Mouse (Mus musculus) small intestine, adult 2 months (tissue): ENCODE results near the gene Krt14. TPM values are rescaled to one million over a fixed set of nuclear protein-coding genes. Genes with fewer than 3 reads are reported as not detected.
"Not testable (repeated sequence)": the region's sequence is repeated elsewhere in the genome, so short reads cannot be mapped to it uniquely, and the experiment has no call there.

Experiments
- H3K27ac ChIP-seq: fragments of 200-500 bp; 2 replicates; pipeline ENCODE4 v1.5.1; 2012; ENCODE audit warnings: low read depth, low read length, control low read depth, inconsistent platforms; ENCODE audit not compliant: insufficient read depth
- H3K27me3 ChIP-seq: fragments of 200-500 bp; 2 replicates; pipeline ENCODE4 v1.6.1; 2012; ENCODE audit warnings: mild to moderate bottlenecking, moderate library complexity, low read length, inconsistent platforms; ENCODE audit not compliant: control insufficient read depth, insufficient read depth
- H3K36me3 ChIP-seq: fragments of 200-500 bp; 2 replicates; pipeline ENCODE4 v1.6.1; 2012; ENCODE audit warnings: mild to moderate bottlenecking, low read length, control low read depth, inconsistent platforms; ENCODE audit not compliant: control insufficient read depth, insufficient read depth
- H3K4me1 ChIP-seq: fragments of 200-500 bp; 2 replicates; pipeline ENCODE4 v1.6.1; 2012; ENCODE audit warnings: low read length, inconsistent platforms, mixed read lengths; ENCODE audit not compliant: control insufficient read depth, insufficient read depth, insufficient read length
- H3K4me3 ChIP-seq: fragments of 200-500 bp; 2 replicates; pipeline ENCODE4 v1.5.1; 2012; ENCODE audit warnings: low read depth, mild to moderate bottlenecking, control low read depth, inconsistent platforms, low read length, moderate library complexity
- CTCF ChIP-seq: fragments of 200-500 bp; IDR thresholded peaks from 2 replicates; pipeline ENCODE4 v1.5.1; 2012; ENCODE audit warnings: low read depth, mild to moderate bottlenecking, control low read depth, inconsistent platforms, low read length, moderate library complexity, mixed read lengths; ENCODE audit not compliant: insufficient replicate concordance, insufficient read length; ENCODE audit errors: extremely low read depth
- POLR2A ChIP-seq: fragments of 200-500 bp; IDR thresholded peaks from 2 replicates; pipeline ENCODE4 v1.6.1; 2012; ENCODE audit warnings: low read depth, mild to moderate bottlenecking, control low read depth, inconsistent platforms, low read length, moderate library complexity
- WGBS: fragments of 180-500 bp; shearing (Covaris S2); methylation state at CpG from one replicate; pipeline ENCODE4 v1.1.7; 2018; 5-methylcytosine and 5-hydroxymethylcytosine counted together
- polyA plus RNA-seq: library from polyadenylated mRNA; depleted of rRNA; stranded (reverse); fragments of >200 nt; gene quantifications from 2 replicates; pipeline ENCODE4 v1.2.3, GENCODE M21; 2012; rRNA removed

Gene Krt14
- polyA plus RNA-seq: 0.27 TPM in 1 of 2 replicates, not detected in the other

GRCm38 (mm10) chr11:100207498-100207897, at the start of gene Krt14:
Gene Krt14 (minus strand): TSS chr11:100207548.
- Histone ChIP-seq H3K27ac (no peak within 1 kb of the TSS), H3K27me3 (peaks cover 5% of the 10 kb centered on the region; the same call in 1 of the 2 replicates), H3K4me3 (no peak within 1 kb of the TSS), H3K4me1 (peaks cover 6% of the 10 kb centered on the region; the same call in 1 of the 2 replicates), H3K36me3 (no peaks in the 10 kb centered on the region)
- TF ChIP-seq POLR2A: no peak
- TF ChIP-seq CTCF: no peak
- WGBS: 84% methylated on average over 8 of the region's 8 CpGs

- no peak overlapping the region for H3K27ac ChIP-seq
- H3K27me3 ChIP-seq: no peaks in the 10 kb centered on the region
- WGBS: 91% methylated on average over 6 of the region's 6 CpGs
- no peak overlapping the region for H3K4me3 ChIP-seq
- H3K36me3 ChIP-seq: no peaks in the 10 kb centered on the region
- no peaks in the 10 kb centered on the region for H3K4me1 ChIP-seq
- no peak for TF ChIP-seq POLR2A
- no peak for TF ChIP-seq CTCF
Measured at GRCm38 (mm10) chr11:100255514-100255913, 48.2 kb upstream of the Krt14 start.

DNA sequence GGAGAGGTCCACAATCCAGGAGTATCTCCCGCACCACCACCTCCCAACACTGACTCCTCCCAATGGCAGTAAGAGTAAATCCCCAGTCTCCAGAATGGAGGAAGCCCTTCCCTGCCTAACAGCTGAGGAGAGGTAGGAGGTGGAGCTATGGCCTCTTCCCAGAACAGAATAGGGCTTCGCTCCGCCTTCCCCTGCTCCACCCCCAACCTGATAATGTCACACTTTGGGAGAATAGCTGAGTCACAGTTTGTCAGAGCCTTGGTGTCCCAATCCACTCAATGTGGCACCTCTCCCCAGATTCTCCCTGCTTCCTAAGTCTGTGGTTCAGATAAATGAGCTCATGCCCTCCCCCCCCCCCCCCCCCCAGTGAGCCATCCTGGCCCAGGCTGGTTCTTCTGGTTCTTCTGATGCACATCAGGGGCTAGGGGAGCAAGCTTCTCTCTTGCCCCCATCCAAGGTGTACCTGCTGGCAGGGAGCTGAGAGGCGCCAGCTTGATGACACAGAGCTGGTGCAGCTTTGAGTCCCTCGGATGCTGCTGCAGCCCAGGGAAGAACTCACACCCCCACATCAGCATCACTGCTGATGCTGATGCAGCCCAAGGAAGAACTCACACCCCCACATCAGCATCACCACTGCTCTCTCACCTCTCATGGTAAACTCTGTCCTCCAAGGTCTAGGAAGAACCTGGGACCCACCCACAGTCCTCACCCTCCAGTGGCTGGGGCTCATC, 47.2 kb upstream of the Krt14 start:
- Histone ChIP-seq H3K4me1 (no peaks in the 10 kb centered on the region), H3K27ac (no peak overlapping the region), H3K4me3 (no peak overlapping the region), H3K27me3 (no peaks in the 10 kb centered on the region), H3K36me3 (no peaks in the 10 kb centered on the region)
- TF ChIP-seq CTCF (no peak), POLR2A (no peak)
- WGBS: 50% methylated on average over 5 of the region's 5 CpGs

- WGBS: 85% methylated on average over 7 of the region's 7 CpGs
- Histone ChIP-seq H3K4me1 (no peaks in the 10 kb centered on the region), H3K27ac (no peak within 1 kb of the TSS), H3K4me3 (no peak within 1 kb of the TSS), H3K36me3 (no peaks in the 10 kb centered on the region), H3K27me3 (no peaks in the 10 kb centered on the region)
- no peak for TF ChIP-seq CTCF
- no peak for TF ChIP-seq POLR2A
Measured at GRCm38 (mm10) chr11:100248852-100249465, 41.6 kb upstream of the Krt14 start, which contains the start of gene Krt16. Gene Krt16 (minus strand): TSS chr11:100248902.

- H3K4me3 ChIP-seq, H3K4me1 ChIP-seq, H3K36me3 ChIP-seq, H3K27me3 ChIP-seq, H3K27ac ChIP-seq: not testable (repeated sequence)
- WGBS: 63% methylated on average over 7 of the region's 7 CpGs
Measured at GRCm38 (mm10) chr11:100246471-100246870, 39.1 kb upstream of the Krt14 start.

DNA sequence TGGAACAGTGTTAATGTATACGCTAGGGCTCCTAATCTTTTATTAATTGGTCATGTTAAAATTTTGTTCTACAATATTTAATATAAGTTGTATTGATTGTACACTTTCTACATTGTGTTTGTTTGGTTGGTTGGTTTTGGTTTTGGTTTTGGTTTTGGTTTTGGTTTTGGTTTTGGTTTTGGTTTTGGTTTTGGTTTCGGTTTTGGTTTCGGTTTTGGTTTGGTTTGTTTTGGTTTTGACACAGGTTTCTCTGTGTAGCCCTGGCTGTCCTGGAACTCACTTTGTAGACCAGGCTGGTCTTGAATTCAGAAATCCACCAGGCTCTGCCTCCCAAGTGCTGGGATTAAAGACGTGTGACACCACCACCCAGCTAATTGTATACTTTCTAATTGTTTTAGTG, 32.9 kb upstream of the Krt14 start:
- WGBS: 97% methylated on average over 4 of the region's 4 CpGs
- H3K27ac ChIP-seq, H3K4me1 ChIP-seq, H3K27me3 ChIP-seq, H3K36me3 ChIP-seq, H3K4me3 ChIP-seq: not testable (repeated sequence)

- no peak for TF ChIP-seq POLR2A
- no peak for TF ChIP-seq CTCF
- WGBS: 27% methylated on average over 8 of the region's 8 CpGs
- H3K27ac ChIP-seq: no peak overlapping the region
Measured at GRCm38 (mm10) chr11:100221741-100222140, 14.4 kb upstream of the Krt14 start.

More at GRCm38 (mm10) chr11:100221741-100222140, 14.4 kb upstream of the Krt14 start:
- Histone ChIP-seq H3K27me3 (no peaks in the 10 kb centered on the region), H3K4me1 (no peaks in the 10 kb centered on the region), H3K36me3 (no peaks in the 10 kb centered on the region), H3K4me3 (no peak overlapping the region)
